Mouse (Mus musculus) heart, postnatal 0 days (tissue): Measurements from ENCODE around the gene Rbm47.

Experiments used
- CTCF ChIP-seq: IDR thresholded peaks from 2 replicates; pipeline ENCODE4 v1.5.1; 2016; ENCODE audit warnings: antibody characterized with exemption, control low read depth, low read depth
- EP300 ChIP-seq: IDR thresholded peaks from 2 replicates; pipeline ENCODE4 v1.6.1; 2016; ENCODE audit warnings: antibody characterized with exemption, low read depth

- no peak for TF ChIP-seq EP300
- TF ChIP-seq CTCF: no peak
Observed at GRCm38 (mm10) chr5:66139634-66140295, 33.2 kb downstream of the Rbm47 start.
